Mouse (Mus musculus) bone marrow macrophage, adult 2 months (primary cell): ENCODE measurements around the gene Cadm2.

ENCODE experiments used
- CTCF ChIP-seq: IDR thresholded peaks from 2 replicates; pipeline ENCODE4 v1.5.1; 2012; ENCODE audit warnings: low read depth, mild to moderate bottlenecking, low read length, moderate library complexity
- POLR2A ChIP-seq: IDR thresholded peaks from 2 replicates; pipeline ENCODE4 v1.6.1; 2012; ENCODE audit warnings: mild to moderate bottlenecking, low read depth, low read length, borderline replicate concordance

- TF ChIP-seq POLR2A (no peak), CTCF (no peak)
These were observed 633.8 kb downstream of the Cadm2 start for GRCm38 (mm10) chr16:66986879-66987278.
